Mouse (Mus musculus): ENCODE results near the gene Pomgnt2.
"Not testable (repeated sequence)": the region's sequence is repeated elsewhere in the genome, so short reads cannot be mapped to it uniquely, and the experiment has no call there.

The Pomgnt2 gene

GRCm38 (mm10) chr9:121997010-121997409 is at the start of gene Pomgnt2:
TSS of gene Pomgnt2 (minus strand) at chr9:121997110.
- no peak for DNase-seq (ENCODE audit: low spot score in 2 of 2)

GRCm38 (mm10) chr9:122039848-122040247 is 42.9 kb upstream of the Pomgnt2 start:
- DNase-seq (ENCODE audit: low spot score in 2 of 2), result no peak

GRCm38 (mm10) chr9:122038631-122039030 is 41.7 kb upstream of the Pomgnt2 start:
- no peak for DNase-seq (ENCODE audit: low spot score in 2 of 2)

GRCm38 (mm10) chr9:122036496-122037054 is 39.7 kb upstream of the Pomgnt2 start:
- DNase-seq (ENCODE audit: low spot score in 2 of 2), result no peak

- no peak for DNase-seq (ENCODE audit: low spot score in 2 of 2)
Observed at GRCm38 (mm10) chr9:122035807-122036206, 38.9 kb upstream of the Pomgnt2 start.

- no peak for DNase-seq (ENCODE audit: low spot score in 2 of 2)
Observed at GRCm38 (mm10) chr9:122034949-122035348, 38.0 kb upstream of the Pomgnt2 start.

GRCm38 (mm10) chr9:122032071-122032470 is 35.2 kb upstream of the Pomgnt2 start:
- DNase-seq (ENCODE audit: low spot score in 2 of 2), result no peak

GRCm38 (mm10) chr9:122030706-122031105 is 33.8 kb upstream of the Pomgnt2 start:
- no peak for DNase-seq (ENCODE audit: low spot score in 2 of 2)

- no peak for DNase-seq (ENCODE audit: low spot score in 2 of 2)
Observed at GRCm38 (mm10) chr9:122029765-122030164, 32.9 kb upstream of the Pomgnt2 start.

GRCm38 (mm10) chr9:122027914-122028745 is 31.2 kb upstream of the Pomgnt2 start:
- DNase-seq (ENCODE audit: low spot score in 2 of 2), result no peak

- peak in 1 of 2 experiments; percentile 32 for DNase-seq (ENCODE audit: low spot score in 2 of 2)
Observed at GRCm38 (mm10) chr9:122027081-122027913, 30.4 kb upstream of the Pomgnt2 start.

GRCm38 (mm10) chr9:122025855-122026590 is 29.1 kb upstream of the Pomgnt2 start:
- DNase-seq (ENCODE audit: low spot score in 2 of 2), result no peak

- DNase-seq (ENCODE audit: low spot score in 2 of 2), result no peak
Observed at GRCm38 (mm10) chr9:122024419-122024818, 27.5 kb upstream of the Pomgnt2 start.

- no peak for DNase-seq (ENCODE audit: low spot score in 2 of 2)
Observed at GRCm38 (mm10) chr9:122023873-122024272, 27.0 kb upstream of the Pomgnt2 start.

GRCm38 (mm10) chr9:122022776-122023175 is 25.9 kb upstream of the Pomgnt2 start:
- no peak for DNase-seq (ENCODE audit: low spot score in 2 of 2)

GRCm38 (mm10) chr9:122021581-122021980 is 24.7 kb upstream of the Pomgnt2 start:
- no peak for DNase-seq (ENCODE audit: low spot score in 2 of 2)

- DNase-seq (ENCODE audit: low spot score in 2 of 2), result not testable (repeated sequence)
Observed at GRCm38 (mm10) chr9:122021171-122021570, 24.3 kb upstream of the Pomgnt2 start.

GRCm38 (mm10) chr9:122020321-122020720 is 23.4 kb upstream of the Pomgnt2 start:
- no peak for DNase-seq (ENCODE audit: low spot score in 2 of 2)

- peak; percentile 29 to 65 for DNase-seq (ENCODE audit: low spot score in 2 of 2)
Observed at GRCm38 (mm10) chr9:122018782-122019395, 22.0 kb upstream of the Pomgnt2 start.

GRCm38 (mm10) chr9:122018079-122018478 is 21.2 kb upstream of the Pomgnt2 start:
- no peak for DNase-seq (ENCODE audit: low spot score in 2 of 2)

GRCm38 (mm10) chr9:122014241-122014667 is 17.3 kb upstream of the Pomgnt2 start:
- DNase-seq (ENCODE audit: low spot score in 2 of 2), result peak; percentile 75 to 91
